Mouse (Mus musculus) G1E (cell line): Measurements from ENCODE around the gene Prkcd. TPM values are rescaled to one million over a fixed set of nuclear protein-coding genes. Genes with fewer than 3 reads are reported as not detected.
"Not testable (repeated sequence)": the region's sequence is repeated elsewhere in the genome, so short reads cannot be mapped to it uniquely, and the experiment has no call there.

Source experiments
- ATAC-seq: 2 replicates; pipeline ENCODE4 v1.8.0; 2016; ENCODE audit warnings: mild to moderate bottlenecking; ENCODE audit not compliant: insufficient number of reproducible peaks, poor library complexity, low FRiP score, severe bottlenecking; ENCODE audit errors: extremely low read depth
- DNase-seq: peaks from one replicate; pipeline ENCODE4 v3.0.0; 2012; ENCODE audit warnings: low spot score
- H3K27me3 ChIP-seq: 2 replicates; pipeline ENCODE4 v1.6.1; 2012; ENCODE audit warnings: mild to moderate bottlenecking, low read length, inconsistent platforms; ENCODE audit not compliant: insufficient read depth
- H3K36me3 ChIP-seq: replicated peaks from 2 replicates; pipeline ENCODE3; 2012; ENCODE audit warnings: mild to moderate bottlenecking, inconsistent platforms
- H3K4me1 ChIP-seq: 2 replicates; pipeline ENCODE4 v1.6.1; 2012; ENCODE audit warnings: low read depth, low read length, inconsistent platforms, mixed read lengths; ENCODE audit not compliant: insufficient read depth
- H3K4me3 ChIP-seq: 2 replicates; pipeline ENCODE4 v1.5.1; 2012; ENCODE audit warnings: low read depth, mild to moderate bottlenecking, inconsistent platforms, low read length, moderate library complexity, mixed read lengths
- H3K9me3 ChIP-seq: replicated peaks from 2 replicates; pipeline ENCODE4 v1.6.1; 2012; ENCODE audit warnings: inconsistent platforms
- CTCF ChIP-seq: IDR thresholded peaks from 2 replicates; pipeline ENCODE4 v1.5.1; 2012; ENCODE audit warnings: low read depth, low read length, inconsistent platforms, mixed read lengths
- GATA1 ChIP-seq: IDR thresholded peaks from 2 replicates; pipeline ENCODE4 v1.6.1; 2012; ENCODE audit warnings: borderline replicate concordance, low read length, inconsistent platforms, mixed read lengths
- GATA2 ChIP-seq: IDR thresholded peaks from 2 replicates; pipeline ENCODE4 v1.6.1; 2012; ENCODE audit warnings: low read depth, low read length, inconsistent platforms, borderline replicate concordance
- POLR2AphosphoS5 ChIP-seq: IDR thresholded peaks from 2 replicates; pipeline ENCODE4 v1.6.1; 2012; ENCODE audit warnings: low read depth, low read length, inconsistent platforms; ENCODE audit not compliant: insufficient replicate concordance
- TAL1 ChIP-seq: conservative IDR thresholded peaks from 2 replicates; pipeline ENCODE4 v1.6.1; 2012; ENCODE audit warnings: low read depth, low read length, inconsistent platforms, mixed read lengths
- polyA plus RNA-seq: library from polyadenylated mRNA; stranded (reverse); fragments of >175 nt; gene quantifications from 2 replicates; pipeline ENCODE4 v1.2.3, GENCODE M21; 2012
- total RNA-seq, 2 experiments: library from RNA; stranded (forward) in 1 of 2; stranded (reverse) in 1 of 2; fragments of 200-1000 nt in 1 of 2; fragments of >200 nt in 1 of 2; fragmentation: Nextera tagmentation in 1 of 2; gene quantifications; 2 replicates each; pipeline ENCODE4 v1.2.3; 2014 to 2017

Prkcd gene
- total and polyA plus RNA-seq, 3 experiments: 37.0 to 138 (median 43.9) TPM

- ATAC-seq (no peak), DNase-seq (no peak)
- H3K27me3 ChIP-seq: no peaks in the 10 kb centered on the region
- H3K9me3 ChIP-seq: no peaks in the 10 kb centered on the region
- H3K4me3 ChIP-seq: no peak overlapping the region
- peaks cover 17% of the 10 kb centered on the region for H3K36me3 ChIP-seq
- H3K4me1 ChIP-seq: peaks cover 60% of the 10 kb centered on the region
- TF ChIP-seq CTCF: no peak
- TF ChIP-seq POLR2AphosphoS5: no peak
- TF ChIP-seq GATA2: no peak
- no peak for TF ChIP-seq GATA1
- TF ChIP-seq TAL1: no peak
These were observed 46.1 kb downstream of the Prkcd start for GRCm38 (mm10) chr14:30579882-30580281.

- H3K9me3 ChIP-seq: no peaks in the 10 kb centered on the region
- peak overlapping the region; percentile 13; the same call in 1 of the 2 replicates for H3K4me3 ChIP-seq
- H3K4me1 ChIP-seq: peaks cover 60% of the 10 kb centered on the region
- TF ChIP-seq GATA1 (no peak), CTCF (no peak), TAL1 (no peak), POLR2AphosphoS5 (no peak), GATA2 (no peak)
- H3K36me3 ChIP-seq: peaks cover 24% of the 10 kb centered on the region
- DNase-seq: no peak
- ATAC-seq: no peak
- H3K27me3 ChIP-seq: no peaks in the 10 kb centered on the region
These were observed 46.8 kb downstream of the Prkcd start for GRCm38 (mm10) chr14:30579180-30579579.

GRCm38 (mm10) chr14:30577303-30578062 lies 48.5 kb downstream of the Prkcd start:
- peaks cover 41% of the 10 kb centered on the region for H3K36me3 ChIP-seq
- H3K4me1 ChIP-seq: peaks cover 72% of the 10 kb centered on the region
- ATAC-seq (peak; percentile 93), DNase-seq (peak; percentile 82)
- not testable (repeated sequence) for H3K27me3 ChIP-seq, H3K9me3 ChIP-seq
- peak overlapping the region; percentile 52; the same call in 1 of the 2 replicates for H3K4me3 ChIP-seq

GRCm38 (mm10) chr14:30576260-30576659 lies 49.8 kb downstream of the Prkcd start:
- TF ChIP-seq GATA1 (no peak), GATA2 (no peak), TAL1 (no peak), POLR2AphosphoS5 (no peak), CTCF (no peak)
- DNase-seq (no peak), ATAC-seq (peak; percentile 11; the same call in 1 of the 2 replicates)
- H3K4me3 ChIP-seq: peak overlapping the region; percentile 50; the same call in 1 of the 2 replicates
- no peaks in the 10 kb centered on the region for H3K27me3 ChIP-seq
- H3K4me1 ChIP-seq: peaks cover 85% of the 10 kb centered on the region
- H3K9me3 ChIP-seq: no peaks in the 10 kb centered on the region
- H3K36me3 ChIP-seq: peaks cover 53% of the 10 kb centered on the region

GRCm38 (mm10) chr14:30575791-30576190 lies 50.2 kb downstream of the Prkcd start:
- DNase-seq (no peak), ATAC-seq (no peak)
- Histone ChIP-seq H3K36me3 (peaks cover 58% of the 10 kb centered on the region), H3K4me1 (peaks cover 85% of the 10 kb centered on the region), H3K9me3 (no peaks in the 10 kb centered on the region), H3K4me3 (peak overlapping the region; percentile 50; the same call in 1 of the 2 replicates), H3K27me3 (no peaks in the 10 kb centered on the region)
- no peak for TF ChIP-seq GATA1
- no peak for TF ChIP-seq GATA2
- no peak for TF ChIP-seq CTCF
- no peak for TF ChIP-seq TAL1
- no peak for TF ChIP-seq POLR2AphosphoS5

GRCm38 (mm10) chr14:30573983-30574584 lies 51.9 kb downstream of the Prkcd start:
- H3K4me3 ChIP-seq: no peak overlapping the region
- H3K9me3 ChIP-seq: no peaks in the 10 kb centered on the region
- DNase-seq: peak; percentile 14
- TF ChIP-seq GATA1 (no peak), TAL1 (no peak), CTCF (peak; percentile 94), POLR2AphosphoS5 (no peak)
- H3K36me3 ChIP-seq: peaks cover 74% of the 10 kb centered on the region
- ATAC-seq: no peak
- peaks cover 2% of the 10 kb centered on the region; the same call in 1 of the 2 replicates for H3K27me3 ChIP-seq
- peaks cover 87% of the 10 kb centered on the region for H3K4me1 ChIP-seq
